Mouse (Mus musculus) cerebellum, adult 11 months (tissue): Measurements from ENCODE around the gene Klf12.
A peak's percentile ranks its signal among the peaks of the same experiment; 100 is the strongest.

Source experiments
- DNase-seq: peaks from one replicate; pipeline ENCODE4 v3.0.0; 2022

Gene Klf12

GRCm38 (mm10) chr14:100017219-100017618, 267.3 kb downstream of the Klf12 start:
- no peak for DNase-seq

GRCm38 (mm10) chr14:100010525-100010924, 274.0 kb downstream of the Klf12 start:
- no peak for DNase-seq

DNA sequence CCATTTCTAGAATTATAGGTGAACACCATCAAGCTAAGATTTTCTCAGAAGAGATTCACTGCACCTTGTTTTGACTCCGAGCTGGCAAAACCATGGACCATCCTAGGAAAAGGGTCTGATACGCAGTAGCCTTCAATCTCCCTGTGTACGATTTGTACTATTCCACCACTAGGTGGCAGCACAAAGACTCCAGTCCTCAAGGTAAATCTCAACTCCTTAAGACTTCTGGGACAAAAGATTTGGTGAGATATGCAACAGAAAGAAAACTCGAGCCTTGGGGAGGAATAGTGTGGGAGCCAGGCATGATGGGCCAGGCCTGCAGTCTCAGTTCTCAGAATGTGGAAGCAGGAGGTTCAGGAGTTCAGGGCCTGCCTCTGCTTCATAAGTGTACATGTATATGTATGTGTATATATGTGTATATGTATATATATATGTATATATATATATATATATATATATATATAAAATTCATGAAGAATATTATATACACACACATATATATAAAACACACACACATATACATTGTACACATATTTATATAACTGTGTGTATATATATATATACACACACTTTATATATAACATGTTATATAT, 274.6 kb downstream of the Klf12 start:
- DNase-seq: peak; percentile 21

DNA sequence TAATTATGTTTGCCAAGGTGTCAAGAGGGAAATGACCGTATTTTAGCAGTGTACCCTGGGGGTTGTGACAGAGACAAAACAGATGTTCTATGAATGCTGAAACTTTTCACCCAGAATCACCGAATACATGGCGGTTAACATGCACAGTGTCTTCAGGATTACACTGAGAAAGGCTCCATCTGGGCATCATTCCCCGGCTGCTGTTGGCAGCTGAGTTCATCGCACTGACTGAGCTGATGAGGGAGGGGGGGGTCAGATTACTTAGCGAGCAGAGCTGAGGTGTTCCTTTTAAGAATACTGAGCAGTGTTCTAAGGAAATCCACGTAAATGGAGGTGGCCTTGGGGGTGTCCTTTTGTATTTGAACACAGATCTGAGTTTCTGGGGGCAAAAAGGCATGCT, 301.0 kb downstream of the Klf12 start:
- DNase-seq: no peak

DNA sequence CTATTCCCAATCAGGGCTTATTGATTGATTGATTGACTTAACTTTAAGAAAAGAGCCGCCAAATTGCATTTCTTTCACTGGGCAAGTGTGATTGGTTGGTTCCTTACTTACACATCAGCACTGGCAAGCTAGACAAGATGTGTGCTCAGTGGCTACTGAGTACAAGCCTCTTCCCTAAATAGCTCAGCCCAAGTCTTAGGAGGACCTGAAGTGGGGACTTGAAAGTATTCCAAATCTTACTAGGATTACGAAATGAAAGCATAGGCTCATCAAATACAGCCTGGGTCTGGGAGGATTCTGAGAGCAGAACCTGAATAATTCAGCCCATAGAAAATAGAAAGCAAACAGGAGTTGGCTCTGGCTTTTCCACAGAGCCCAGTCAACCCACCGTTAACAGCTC, 303.3 kb downstream of the Klf12 start:
- DNase-seq: no peak

DNA sequence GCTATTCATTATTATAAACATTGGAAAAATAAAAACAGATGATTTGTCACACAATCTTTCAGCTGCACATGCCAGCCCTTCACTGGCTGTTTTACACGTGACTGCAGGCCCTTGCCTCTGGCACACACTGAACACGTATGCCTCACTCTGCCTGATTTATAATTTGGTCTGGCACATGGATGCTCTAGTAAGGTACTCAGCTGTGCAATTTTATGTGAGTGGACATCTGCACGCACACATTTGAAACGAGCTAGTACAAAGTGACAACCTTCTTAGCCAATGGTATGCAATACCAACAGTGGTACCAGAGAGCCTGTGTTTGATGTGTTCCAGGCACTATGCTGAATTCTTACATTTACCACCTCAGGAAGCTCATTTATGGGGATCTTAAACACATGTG, 316.6 kb downstream of the Klf12 start:
- no peak for DNase-seq

DNA sequence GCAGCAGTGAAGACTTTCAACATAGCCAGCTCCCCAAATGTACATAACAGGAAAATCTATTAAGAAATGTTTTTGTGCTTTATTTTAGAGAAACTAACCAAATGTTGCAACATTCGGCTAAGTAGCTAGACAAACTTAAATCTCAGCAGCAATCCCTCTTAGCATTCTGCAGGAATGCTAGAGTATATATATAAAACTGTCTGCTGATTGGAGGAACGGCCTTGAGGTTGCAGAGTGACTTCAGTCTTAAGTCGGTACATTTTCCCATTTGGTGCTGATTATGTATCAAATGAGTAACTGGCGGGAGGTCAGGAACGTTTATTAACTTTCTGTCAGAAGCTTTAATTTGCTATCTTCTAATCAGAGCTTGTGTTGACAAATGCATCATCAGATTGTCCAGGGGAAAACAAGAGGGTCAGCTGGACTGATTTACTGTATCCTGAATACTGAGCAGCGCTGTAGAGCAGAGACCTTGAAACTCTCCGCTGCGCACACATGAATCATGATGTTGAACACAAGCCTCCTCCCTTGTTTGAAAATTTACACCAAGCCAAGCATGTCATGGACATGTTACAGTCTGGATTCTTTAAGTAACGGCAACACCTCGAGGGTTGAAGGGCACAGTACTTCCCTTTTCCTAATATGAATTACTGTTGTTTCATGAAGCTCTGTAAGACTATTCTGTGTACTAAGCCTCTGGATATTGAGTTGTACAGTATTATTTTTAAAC, 323.8 kb downstream of the Klf12 start:
- DNase-seq: no peak

DNA sequence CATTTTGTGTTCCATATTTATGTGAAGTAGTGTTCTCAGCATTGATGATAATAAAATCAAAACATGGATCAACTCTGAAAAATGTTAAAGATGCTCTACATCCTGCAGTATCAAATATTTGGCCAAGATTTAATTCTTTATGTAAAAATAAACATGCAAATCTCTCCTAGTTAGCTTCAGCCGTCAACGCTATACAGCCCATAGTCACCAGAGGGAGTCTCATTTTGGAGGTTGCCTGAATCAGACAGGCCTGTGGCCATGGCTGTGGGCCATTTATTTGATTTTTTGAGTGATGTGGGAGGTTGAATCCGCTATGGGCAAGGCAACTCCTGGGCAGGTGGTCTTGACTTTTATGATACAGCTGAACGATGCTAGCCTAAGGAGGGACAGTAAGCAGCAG, 329.3 kb downstream of the Klf12 start:
- no peak for DNase-seq

GRCm38 (mm10) chr14:99944221-99945108, 340.0 kb downstream of the Klf12 start:
- DNase-seq: no peak

DNA sequence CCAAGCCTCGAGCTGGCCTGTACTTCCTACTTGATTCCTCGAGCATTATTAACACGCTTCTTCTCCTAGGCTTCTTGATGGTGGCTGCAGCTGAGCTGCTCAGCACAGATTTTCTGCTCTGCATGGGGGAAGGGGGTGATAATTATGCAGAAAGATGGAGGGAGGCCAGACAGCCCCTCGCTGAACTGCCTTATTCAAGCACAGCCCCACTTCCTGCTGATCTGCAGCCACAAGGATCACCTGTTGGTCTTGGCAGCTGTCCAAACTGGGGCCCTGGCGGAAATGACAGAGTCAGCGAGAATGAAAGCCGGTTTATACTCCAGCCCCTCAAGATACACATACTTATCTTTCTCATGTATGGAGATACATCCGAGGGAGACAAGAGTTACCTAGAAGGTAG, 341.3 kb downstream of the Klf12 start:
- peak; percentile 15 for DNase-seq

GRCm38 (mm10) chr14:99933456-99933855, 351.0 kb downstream of the Klf12 start:
- no peak for DNase-seq

DNA sequence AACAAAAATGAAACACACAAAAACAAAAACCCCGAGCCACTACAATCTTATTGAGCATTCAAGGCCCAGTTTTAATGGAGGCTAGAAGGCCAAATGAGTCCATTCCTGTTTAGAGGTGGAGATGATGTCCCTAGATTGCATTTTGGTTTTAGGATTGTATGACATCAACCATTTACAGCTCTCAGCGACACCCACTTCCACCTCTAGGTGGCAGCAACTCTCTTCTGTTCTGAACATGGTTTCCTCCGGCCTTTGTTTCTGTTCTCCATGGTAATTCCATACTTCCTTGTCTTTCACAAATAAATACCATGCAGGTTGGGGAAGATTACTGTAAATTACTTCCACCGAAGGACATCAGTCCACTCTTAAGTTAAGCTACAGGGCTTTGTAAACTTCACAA, 352.6 kb downstream of the Klf12 start:
- peak; percentile 47 for DNase-seq

- no peak for DNase-seq
Observed at GRCm38 (mm10) chr14:99911912-99912311, 372.6 kb downstream of the Klf12 start.

GRCm38 (mm10) chr14:99910876-99911275, 373.6 kb downstream of the Klf12 start:
- no peak for DNase-seq

DNA sequence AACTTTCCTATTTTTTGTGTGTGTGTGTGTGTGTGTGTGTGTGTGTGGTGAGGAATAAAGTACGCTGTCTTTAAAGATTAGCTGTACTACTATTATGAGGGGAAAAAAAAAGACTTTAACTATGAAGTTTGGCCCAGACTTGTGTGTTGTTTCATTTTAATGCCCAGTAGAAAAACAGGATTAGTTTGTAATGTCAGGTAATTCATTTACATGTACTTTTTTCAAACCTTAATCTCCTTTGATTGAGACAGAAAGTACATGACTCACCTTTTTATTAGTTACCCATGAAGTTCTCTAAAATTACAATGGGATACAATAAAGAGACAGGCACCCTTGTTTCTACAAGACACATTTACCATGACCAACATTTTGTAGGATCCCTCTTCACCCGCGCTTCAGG, 383.6 kb downstream of the Klf12 start:
- DNase-seq: no peak

GRCm38 (mm10) chr14:99898861-99899260, 385.6 kb downstream of the Klf12 start:
- no peak for DNase-seq

- DNase-seq: peak; percentile 24
Observed at GRCm38 (mm10) chr14:99894708-99895383, 389.6 kb downstream of the Klf12 start.

- DNase-seq: no peak
Observed at GRCm38 (mm10) chr14:99894062-99894461, 390.4 kb downstream of the Klf12 start.

DNA sequence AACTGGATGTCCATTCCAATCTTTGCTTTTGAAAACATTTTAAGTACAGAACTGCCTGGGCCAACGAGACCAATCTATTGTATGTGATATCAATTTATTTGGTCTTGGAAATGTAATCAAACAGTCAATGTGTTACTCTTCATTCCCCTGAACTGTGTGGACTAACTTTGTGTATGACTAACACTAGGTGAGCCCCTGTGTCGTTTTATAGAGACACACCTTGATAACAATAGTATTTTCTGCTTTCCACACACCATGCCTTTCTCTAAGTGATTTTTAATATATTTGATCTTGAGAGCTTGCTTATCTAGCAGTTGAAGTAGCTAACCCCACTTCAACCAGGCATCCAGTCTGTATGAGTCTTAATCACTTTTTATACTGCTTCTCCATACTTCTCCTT, 398.0 kb downstream of the Klf12 start:
- DNase-seq: no peak

- DNase-seq: no peak
Observed at GRCm38 (mm10) chr14:99885562-99885961, 398.9 kb downstream of the Klf12 start.

DNA sequence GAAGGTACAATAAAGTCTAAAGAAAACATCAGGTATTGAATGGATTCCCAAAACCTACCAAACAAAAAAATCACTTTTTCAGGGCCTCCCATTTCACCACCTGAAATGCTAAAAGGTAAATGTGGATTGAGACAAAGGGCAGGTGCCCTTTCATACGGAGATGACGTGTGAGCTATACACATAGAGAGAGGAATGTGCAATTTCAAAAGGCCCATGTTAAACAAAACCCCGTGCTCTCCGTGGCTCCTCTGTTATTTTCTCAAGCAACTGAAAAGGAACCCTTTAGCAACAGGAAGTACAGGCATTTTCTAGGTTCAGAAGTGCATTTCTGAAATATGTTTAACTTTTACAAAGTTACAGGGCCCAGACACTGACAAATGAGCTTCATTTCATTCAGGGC, 399.4 kb downstream of the Klf12 start:
- DNase-seq: no peak

DNA sequence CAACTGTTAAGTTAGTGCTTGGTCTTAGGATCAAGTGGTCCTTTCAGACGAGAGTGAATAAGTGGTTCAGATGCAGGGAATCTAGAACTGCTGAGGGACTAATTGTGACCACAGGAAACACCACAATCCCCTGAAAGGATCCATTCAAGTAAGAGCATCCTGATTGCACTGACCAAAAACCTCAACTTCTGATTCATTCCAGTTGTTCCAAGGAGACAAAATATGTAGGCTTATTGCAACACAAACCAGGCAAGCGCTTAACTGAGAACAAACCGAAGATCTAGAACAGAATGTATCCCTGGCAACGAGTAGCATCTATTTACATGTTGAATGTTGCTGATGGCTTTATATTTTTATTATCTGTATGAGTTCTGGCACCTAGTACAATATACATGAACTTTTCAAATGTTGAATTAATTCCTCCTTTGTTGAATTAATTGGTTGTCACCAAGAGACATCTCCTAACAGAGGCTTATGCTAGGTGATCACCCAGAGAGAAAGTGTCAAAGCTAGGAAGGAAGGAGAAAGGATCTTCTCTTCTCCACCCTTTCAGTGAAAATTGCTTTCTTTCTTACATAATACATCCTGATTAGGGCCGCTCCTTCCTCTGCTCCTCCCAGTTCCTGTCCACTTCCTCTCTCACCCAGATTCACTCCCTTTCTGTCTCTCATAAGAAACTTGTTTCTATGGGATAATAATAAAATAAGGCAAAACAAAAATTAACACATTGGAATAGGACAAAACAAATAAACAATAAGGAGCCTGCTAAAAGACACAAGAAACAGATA, 407.5 kb downstream of the Klf12 start:
- DNase-seq: no peak
